Mouse (Mus musculus) lung, adult 10 weeks (tissue): ENCODE results near the gene Saa3. TPM values are rescaled to one million over a fixed set of nuclear protein-coding genes. Genes with fewer than 3 reads are reported as not detected.

ENCODE experiments used
- polyA plus RNA-seq: library from polyadenylated mRNA; stranded (reverse); fragments of 350-450 nt; fragmentation: Illumina TruSeq; extraction: RNeasy Lipid Tissue Mini Kit (QIAGEN cat#74804); gene quantifications from one replicate; pipeline ENCODE4 v1.2.3, GENCODE M21; 2014; ENCODE audit warnings: low read depth, low replicate concordance; ENCODE audit not compliant: insufficient read depth

Saa3 gene
- polyA plus RNA-seq, result 26.5 TPM

DNA sequence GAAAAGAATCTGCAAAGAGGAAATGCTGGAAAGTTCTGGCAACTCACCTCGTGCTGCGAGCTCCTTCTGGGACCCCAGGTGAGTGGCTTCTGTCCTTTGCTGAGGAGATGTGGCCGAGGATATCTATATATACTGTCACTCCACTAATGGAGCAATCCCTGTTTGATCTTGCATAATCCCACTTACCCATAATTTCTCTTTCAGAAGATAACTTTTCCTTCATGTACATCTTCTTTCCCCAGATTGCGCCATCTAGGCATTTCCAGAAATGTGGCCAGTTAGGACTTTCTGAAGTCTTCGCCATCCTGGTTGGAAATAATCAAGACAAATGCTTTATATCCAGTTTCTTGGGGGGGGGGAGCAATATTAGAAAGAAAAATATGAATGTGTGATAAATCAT, at the start of gene Saa3:
Gene Saa3 (minus strand): TSS at position 101 of the 400 bp plus-strand sequence.

DNA sequence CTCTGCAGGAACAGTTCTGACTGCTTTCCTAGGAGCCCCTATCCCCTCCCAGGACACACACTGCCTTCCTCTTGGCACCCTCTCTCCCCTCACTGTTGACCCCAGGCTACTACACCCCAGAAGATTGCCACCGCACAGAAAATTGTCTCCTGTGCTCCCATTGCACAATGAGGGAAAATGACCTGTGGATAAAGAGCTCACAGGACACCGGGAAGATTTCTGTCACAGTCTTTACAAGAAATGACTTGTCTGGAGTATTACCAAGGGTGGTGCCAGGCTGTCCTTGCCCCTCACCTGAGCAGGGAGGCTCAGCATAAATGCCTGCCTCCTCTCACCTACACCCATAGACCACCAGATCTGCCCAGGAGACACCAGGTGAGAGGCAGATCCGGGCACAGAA, 36.0 kb upstream of the Saa3 start, which contains the start of gene Saa2:
Gene Saa2 (plus strand): TSS at position 301 of the 400 bp plus-strand sequence.

DNA sequence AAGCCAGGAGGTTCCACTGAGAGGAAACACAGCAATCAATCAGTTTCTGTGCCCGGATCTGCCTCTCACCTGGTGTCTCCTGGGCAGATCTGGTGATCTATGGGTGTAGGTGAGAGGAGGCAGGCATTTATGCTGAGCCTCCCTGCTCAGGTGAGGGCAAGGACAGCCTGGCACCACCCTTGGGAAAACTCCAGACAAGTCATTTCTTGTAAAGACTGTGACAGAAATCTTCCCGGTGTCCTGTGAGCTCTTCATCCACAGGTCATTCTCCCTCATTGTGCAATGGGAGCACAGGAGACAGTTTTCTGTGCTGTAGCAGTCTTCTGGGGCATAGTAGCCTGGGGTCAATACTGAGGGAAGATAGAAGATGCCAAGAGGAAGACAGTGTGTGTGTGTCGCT, 27.4 kb upstream of the Saa3 start, which contains the start of gene Saa1:
Gene Saa1 (minus strand): TSS at position 101 of the 400 bp plus-strand sequence.

DNA sequence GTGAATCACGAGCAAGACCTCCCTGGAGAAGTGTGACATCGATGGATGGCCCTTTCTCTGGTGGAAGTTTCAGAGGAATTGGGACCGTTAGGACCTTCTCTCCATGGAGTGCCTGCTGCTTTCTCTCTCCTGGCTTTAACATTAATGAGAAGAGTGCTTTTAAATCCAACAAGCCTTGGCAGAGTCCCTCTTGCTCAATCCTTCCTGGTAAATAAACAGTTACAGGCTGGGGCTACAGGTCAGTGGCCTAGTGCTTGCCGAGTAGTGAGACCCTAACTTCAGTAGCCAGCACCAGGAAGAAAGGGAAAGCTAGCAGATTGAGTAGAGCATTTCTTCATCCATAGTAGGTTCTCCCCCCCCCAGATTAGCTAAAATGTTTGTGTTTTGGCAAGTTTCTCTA, 17.0 kb upstream of the Saa3 start, which contains the start of gene Saa4:
Gene Saa4 (minus strand): TSS at position 146 of the 400 bp plus-strand sequence.

DNA sequence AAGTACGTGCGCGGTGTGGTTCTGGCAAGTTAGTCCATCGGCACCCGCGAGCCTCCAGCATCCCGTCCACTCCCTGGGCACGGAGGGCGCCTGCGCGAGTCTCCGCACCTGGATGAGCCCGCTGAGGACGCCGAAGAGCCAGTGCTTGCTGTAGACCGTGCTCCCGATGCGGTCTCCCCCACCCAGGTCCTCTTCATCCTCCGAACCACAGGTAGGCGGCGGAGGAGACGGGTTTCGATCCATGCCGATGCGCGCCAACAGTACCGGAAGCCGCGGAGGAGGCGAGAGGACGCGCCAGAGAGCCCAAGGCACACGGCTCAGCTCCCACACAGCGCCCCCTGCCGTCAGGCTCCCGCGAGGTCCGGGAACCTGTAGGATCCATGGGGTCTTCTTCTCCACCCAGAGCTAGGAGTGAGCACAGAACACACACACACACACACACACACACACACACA, 5.1 kb downstream of the Saa3 start, which contains the start of gene Saal1:
Gene Saal1 (minus strand): TSS at position 291 of the 455 bp plus-strand sequence.

DNA sequence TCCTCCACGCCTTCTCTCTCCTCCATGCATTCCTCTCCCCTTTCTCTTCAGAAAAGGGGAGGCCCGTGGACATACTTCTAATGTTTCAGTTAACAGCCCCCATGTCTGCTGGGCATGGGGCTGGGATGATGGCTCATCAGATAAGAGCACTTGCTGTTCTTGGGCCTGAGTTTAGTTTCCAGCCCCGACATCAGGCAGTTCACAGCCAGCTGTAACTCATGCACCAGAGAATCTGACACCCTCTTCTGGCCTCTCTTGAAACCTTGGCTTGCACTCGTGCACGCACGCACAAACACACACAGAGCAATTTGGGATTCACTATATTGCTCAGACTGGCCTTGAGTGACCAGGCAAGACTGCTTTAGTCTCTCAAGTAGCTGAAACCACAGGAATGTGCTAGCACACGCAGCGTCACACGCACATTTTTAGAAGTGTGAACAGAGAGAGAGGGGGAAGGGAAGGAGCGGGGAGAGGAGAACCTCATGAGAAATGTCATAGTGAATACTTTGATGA, 43.3 kb downstream of the Saa3 start, which contains the start of gene Tph1:
Gene Tph1 (minus strand): TSS at position 378 of the 513 bp plus-strand sequence.

Other genes starting within 250 kb of the Saa3 start
- 7.2 TPM for gene Sergef, start 75.9 kb downstream of the Saa3 start, polyA plus RNA-seq
- gene Tph1, start 43.2 kb downstream of the Saa3 start, polyA plus RNA-seq, result not detected
- gene Saal1, start 5.0 kb downstream of the Saa3 start, polyA plus RNA-seq, result 5.7 TPM
- gene Saa4, start 16.9 kb upstream of the Saa3 start, polyA plus RNA-seq, result not detected
- not detected for gene Saa1, start 27.3 kb upstream of the Saa3 start, polyA plus RNA-seq
- gene Saa2, start 36.1 kb upstream of the Saa3 start, polyA plus RNA-seq, result not detected
- gene Hps5, start 80.4 kb upstream of the Saa3 start, polyA plus RNA-seq, result 14.7 TPM
- 16.3 TPM for gene Gtf2h1, start 80.4 kb upstream of the Saa3 start, polyA plus RNA-seq
- 317 TPM for gene Ldha, start 125.8 kb upstream of the Saa3 start, polyA plus RNA-seq
- not detected for gene Ldhc, start 145.5 kb upstream of the Saa3 start, polyA plus RNA-seq
- gene Tsg101, start 204.3 kb upstream of the Saa3 start, polyA plus RNA-seq, result 82.7 TPM
- gene Uevld, start 242.8 kb upstream of the Saa3 start, polyA plus RNA-seq, result 3.8 TPM